Mouse (Mus musculus): Measurements from ENCODE around the gene Ifngr1. TPM values are rescaled to one million over a fixed set of nuclear protein-coding genes. Genes with fewer than 3 reads are reported as not detected.
"Not testable (repeated sequence)": the region's sequence is repeated elsewhere in the genome, so short reads cannot be mapped to it uniquely, and the experiment has no call there.

The Ifngr1 gene
- polyA plus RNA-seq, 1 experiment from 2014 or later: 34.3 TPM

DNA sequence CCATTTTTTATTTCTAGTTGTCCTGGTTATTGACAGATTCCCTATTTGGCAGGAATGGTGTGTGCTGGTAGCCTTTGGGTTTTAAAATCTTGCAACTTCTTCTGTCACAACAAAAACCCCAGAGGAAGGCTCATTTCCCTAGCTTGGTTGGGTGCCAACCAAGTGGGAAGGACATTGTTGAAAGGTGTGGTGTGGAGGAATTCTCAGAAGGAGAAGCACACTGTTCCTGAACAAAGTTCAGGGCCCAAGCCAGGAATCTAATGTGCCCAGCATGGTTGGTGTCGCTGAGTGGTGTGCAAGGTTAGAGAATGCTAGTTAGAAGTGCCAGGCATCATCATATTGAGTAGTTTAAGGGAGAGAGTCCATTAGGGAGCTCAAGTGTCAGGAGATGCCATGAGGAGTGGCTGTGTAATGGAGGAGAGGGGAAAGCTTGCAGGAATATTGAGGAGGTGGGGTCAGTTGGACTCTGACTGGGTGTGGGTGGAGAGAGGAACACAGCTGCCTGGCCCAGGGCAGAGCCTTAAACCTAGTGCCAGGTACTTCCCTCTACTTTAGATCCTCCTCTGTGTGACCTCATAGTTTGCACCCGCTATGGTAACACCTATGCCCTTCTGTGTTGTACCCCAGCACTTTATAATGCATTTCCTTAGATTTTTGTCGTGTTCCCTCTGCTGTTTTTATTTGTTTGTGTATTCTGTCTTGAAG is 2.6 kb downstream of the Ifngr1 start:
- H3K4me2 ChIP-seq: no peak overlapping the region
- H3K9ac ChIP-seq (ENCODE audit: low read length): no peak overlapping the region
- H3K36me3 ChIP-seq (ENCODE audit: control insufficient read depth, insufficient read depth, low read length): no peaks in the 10 kb centered on the region
- no peak for DNase-seq (ENCODE audit: low spot score, missing footprints)
- no peak overlapping the region for H3K4me3 ChIP-seq (ENCODE audit: low read depth, low read length)
- no peaks in the 10 kb centered on the region for H3K9me3 ChIP-seq (ENCODE audit: control insufficient read depth, low read length)
- H3K4me1 ChIP-seq (ENCODE audit: control insufficient read depth, insufficient read depth, low read length): peaks cover 6% of the 10 kb centered on the region
- no peak for ATAC-seq (ENCODE audit: low FRiP score)
- H3K27ac ChIP-seq (ENCODE audit: low read depth, low read length): no peak overlapping the region
- 88% methylated on average over 3 of the region's 3 CpGs for WGBS
- peaks cover 2% of the 10 kb centered on the region for H3K27me3 ChIP-seq (ENCODE audit: control insufficient read depth, insufficient read depth, low read length)

DNA sequence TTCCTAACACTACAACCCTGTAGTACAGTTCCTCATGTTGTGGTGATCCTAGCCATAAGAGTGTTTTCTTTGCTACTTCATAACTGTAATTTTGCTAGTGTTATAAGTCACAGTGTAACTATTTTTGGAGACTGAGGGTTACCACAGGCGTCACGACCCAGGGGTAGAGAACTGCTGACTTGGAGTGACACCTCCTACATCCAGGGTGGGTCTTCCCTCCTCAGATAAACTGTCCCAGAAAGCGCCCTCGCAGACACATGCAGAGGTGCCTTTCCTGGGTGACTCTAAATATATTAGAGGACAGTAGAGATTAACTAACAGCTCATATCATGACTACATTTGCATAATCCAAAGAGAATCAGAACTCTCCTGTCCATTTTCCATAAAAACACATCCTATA is 5.1 kb downstream of the Ifngr1 start:
- H3K9me3 ChIP-seq (ENCODE audit: control insufficient read depth, low read length): peaks cover 3% of the 10 kb centered on the region; the same call in 1 of the 2 replicates
- ATAC-seq (ENCODE audit: low FRiP score) (no peak), DNase-seq (ENCODE audit: low spot score, missing footprints) (no peak)
- no peak overlapping the region for H3K9ac ChIP-seq (ENCODE audit: low read length)
- H3K4me2 ChIP-seq: no peak overlapping the region
- H3K27ac ChIP-seq (ENCODE audit: low read depth, low read length): no peak overlapping the region
- H3K36me3 ChIP-seq (ENCODE audit: control insufficient read depth, insufficient read depth, low read length): peaks cover 4% of the 10 kb centered on the region; the same call in 1 of the 2 replicates
- H3K4me3 ChIP-seq (ENCODE audit: low read depth, low read length): no peak overlapping the region
- 87% methylated on average over 4 of the region's 4 CpGs for WGBS
- no peaks in the 10 kb centered on the region; the same call in 1 of the 2 replicates for H3K27me3 ChIP-seq (ENCODE audit: control insufficient read depth, insufficient read depth, low read length)
- peaks cover 6% of the 10 kb centered on the region for H3K4me1 ChIP-seq (ENCODE audit: control insufficient read depth, insufficient read depth, low read length)

- Histone ChIP-seq H3K4me3 (ENCODE audit: low read depth, low read length) (no peak overlapping the region), H3K27me3 (ENCODE audit: control insufficient read depth, insufficient read depth, low read length) (no peaks in the 10 kb centered on the region; the same call in 1 of the 2 replicates), H3K4me1 (ENCODE audit: control insufficient read depth, insufficient read depth, low read length) (peaks cover 4% of the 10 kb centered on the region; the same call in 1 of the 2 replicates), H3K36me3 (ENCODE audit: control insufficient read depth, insufficient read depth, low read length) (peaks cover 5% of the 10 kb centered on the region; the same call in 1 of the 2 replicates), H3K4me2 (no peak overlapping the region), H3K9ac (ENCODE audit: low read length) (no peak overlapping the region), H3K27ac (ENCODE audit: low read depth, low read length) (no peak overlapping the region), H3K9me3 (ENCODE audit: control insufficient read depth, low read length) (peaks cover 3% of the 10 kb centered on the region; the same call in 1 of the 2 replicates)
- ATAC-seq (ENCODE audit: low FRiP score): no peak
- DNase-seq (ENCODE audit: low spot score, missing footprints): peak; percentile 57
- WGBS: 90% methylated on average over 11 of the region's 11 CpGs
Observed at GRCm38 (mm10) chr10:19598091-19598490, 6.3 kb downstream of the Ifngr1 start.

- DNase-seq (ENCODE audit: low spot score, missing footprints) (peak; percentile 82), ATAC-seq (ENCODE audit: low FRiP score) (peak; percentile 57; the same call in 1 of the 2 replicates)
- H3K27me3 ChIP-seq (ENCODE audit: control insufficient read depth, insufficient read depth, low read length): no peaks in the 10 kb centered on the region
- no peak overlapping the region for H3K4me3 ChIP-seq (ENCODE audit: low read depth, low read length)
- H3K9me3 ChIP-seq (ENCODE audit: control insufficient read depth, low read length): peaks cover 3% of the 10 kb centered on the region; the same call in 1 of the 2 replicates
- H3K27ac ChIP-seq (ENCODE audit: low read depth, low read length): no peak overlapping the region
- H3K4me1 ChIP-seq (ENCODE audit: control insufficient read depth, insufficient read depth, low read length): peaks cover 4% of the 10 kb centered on the region; the same call in 1 of the 2 replicates
- H3K36me3 ChIP-seq (ENCODE audit: control insufficient read depth, insufficient read depth, low read length): peaks cover 5% of the 10 kb centered on the region; the same call in 1 of the 2 replicates
- no peak overlapping the region for H3K4me2 ChIP-seq
- WGBS: 76% methylated on average over 6 of the region's 6 CpGs
- H3K9ac ChIP-seq (ENCODE audit: low read length): no peak overlapping the region
Observed at GRCm38 (mm10) chr10:19599331-19600092, 7.8 kb downstream of the Ifngr1 start.

GRCm38 (mm10) chr10:19600093-19600420 is 8.3 kb downstream of the Ifngr1 start:
- Histone ChIP-seq H3K9me3 (ENCODE audit: control insufficient read depth, low read length) (peaks cover 3% of the 10 kb centered on the region; the same call in 1 of the 2 replicates), H3K4me1 (ENCODE audit: control insufficient read depth, insufficient read depth, low read length) (peaks cover 4% of the 10 kb centered on the region; the same call in 1 of the 2 replicates), H3K4me3 (ENCODE audit: low read depth, low read length) (no peak overlapping the region), H3K27ac (ENCODE audit: low read depth, low read length) (no peak overlapping the region), H3K36me3 (ENCODE audit: control insufficient read depth, insufficient read depth, low read length) (peaks cover 5% of the 10 kb centered on the region; the same call in 1 of the 2 replicates), H3K9ac (ENCODE audit: low read length) (no peak overlapping the region), H3K4me2 (no peak overlapping the region), H3K27me3 (ENCODE audit: control insufficient read depth, insufficient read depth, low read length) (no peaks in the 10 kb centered on the region)
- ATAC-seq (ENCODE audit: low FRiP score) (no peak), DNase-seq (ENCODE audit: low spot score, missing footprints) (no peak)
- 74% methylated on average over 3 of the region's 3 CpGs for WGBS

GRCm38 (mm10) chr10:19601502-19601901 is 9.8 kb downstream of the Ifngr1 start:
- H3K9me3 ChIP-seq (ENCODE audit: control insufficient read depth, low read length); H3K36me3 ChIP-seq (ENCODE audit: control insufficient read depth, insufficient read depth, low read length); DNase-seq (ENCODE audit: low spot score, missing footprints); ATAC-seq (ENCODE audit: low FRiP score); H3K4me3 ChIP-seq (ENCODE audit: low read depth, low read length); H3K9ac ChIP-seq (ENCODE audit: low read length); H3K27me3 ChIP-seq (ENCODE audit: control insufficient read depth, insufficient read depth, low read length); H3K4me1 ChIP-seq (ENCODE audit: control insufficient read depth, insufficient read depth, low read length); H3K27ac ChIP-seq (ENCODE audit: low read depth, low read length); H3K4me2 ChIP-seq: not testable (repeated sequence)
- 15% methylated on average over 1 of the region's 1 CpGs for WGBS

- ATAC-seq (ENCODE audit: low FRiP score): no peak
Observed at GRCm38 (mm10) chr10:19603231-19603630, 11.5 kb downstream of the Ifngr1 start.

DNA sequence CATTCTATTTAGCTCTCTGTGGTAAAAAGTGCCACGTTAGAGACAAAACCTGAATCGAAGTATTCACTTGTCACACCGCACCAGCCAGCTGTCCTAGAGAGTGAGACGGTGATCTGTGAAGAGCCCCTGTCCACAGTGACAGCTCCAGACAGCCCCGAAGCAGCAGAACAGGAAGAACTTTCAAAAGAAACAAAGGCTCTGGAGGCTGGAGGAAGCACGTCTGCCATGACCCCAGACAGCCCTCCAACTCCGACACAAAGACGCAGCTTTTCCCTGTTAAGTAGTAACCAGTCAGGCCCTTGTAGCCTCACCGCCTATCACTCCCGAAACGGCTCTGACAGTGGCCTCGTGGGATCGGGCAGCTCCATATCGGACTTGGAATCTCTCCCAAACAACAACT is 17.4 kb downstream of the Ifngr1 start:
- Histone ChIP-seq H3K27me3 (ENCODE audit: control insufficient read depth, insufficient read depth, low read length) (no peaks in the 10 kb centered on the region), H3K36me3 (ENCODE audit: control insufficient read depth, insufficient read depth, low read length) (peaks cover 2% of the 10 kb centered on the region; the same call in 1 of the 2 replicates), H3K4me3 (ENCODE audit: low read depth, low read length) (no peak overlapping the region), H3K9ac (ENCODE audit: low read length) (no peak overlapping the region), H3K4me2 (no peak overlapping the region), H3K9me3 (ENCODE audit: control insufficient read depth, low read length) (no peaks in the 10 kb centered on the region), H3K27ac (ENCODE audit: low read depth, low read length) (no peak overlapping the region), H3K4me1 (ENCODE audit: control insufficient read depth, insufficient read depth, low read length) (peaks cover 6% of the 10 kb centered on the region)
- ATAC-seq (ENCODE audit: low FRiP score) (peak; percentile 66), DNase-seq (ENCODE audit: low spot score, missing footprints) (no peak)
- WGBS: 50% methylated on average over 14 of the region's 14 CpGs

More at GRCm38 (mm10) chr10:19603231-19603630, 11.5 kb downstream of the Ifngr1 start:
- DNase-seq (ENCODE audit: low spot score, missing footprints): no peak
- Histone ChIP-seq H3K9me3 (ENCODE audit: control insufficient read depth, low read length) (peaks cover 3% of the 10 kb centered on the region; the same call in 1 of the 2 replicates), H3K9ac (ENCODE audit: low read length) (no peak overlapping the region), H3K4me2 (no peak overlapping the region), H3K4me3 (ENCODE audit: low read depth, low read length) (no peak overlapping the region), H3K27me3 (ENCODE audit: control insufficient read depth, insufficient read depth, low read length) (no peaks in the 10 kb centered on the region), H3K4me1 (ENCODE audit: control insufficient read depth, insufficient read depth, low read length) (peaks cover 4% of the 10 kb centered on the region; the same call in 1 of the 2 replicates), H3K36me3 (ENCODE audit: control insufficient read depth, insufficient read depth, low read length) (peaks cover 5% of the 10 kb centered on the region; the same call in 1 of the 2 replicates), H3K27ac (ENCODE audit: low read depth, low read length) (no peak overlapping the region)
- WGBS: 93% methylated on average over 6 of the region's 6 CpGs

- H3K27ac ChIP-seq (ENCODE audit: low read depth, low read length): no peak overlapping the region
- no peaks in the 10 kb centered on the region for H3K9me3 ChIP-seq (ENCODE audit: control insufficient read depth, low read length)
- H3K4me1 ChIP-seq (ENCODE audit: control insufficient read depth, insufficient read depth, low read length): peaks cover 6% of the 10 kb centered on the region
- H3K36me3 ChIP-seq (ENCODE audit: control insufficient read depth, insufficient read depth, low read length): peaks cover 2% of the 10 kb centered on the region; the same call in 1 of the 2 replicates
- ATAC-seq (ENCODE audit: low FRiP score) (no peak), DNase-seq (ENCODE audit: low spot score, missing footprints) (no peak)
- no peak overlapping the region for H3K4me2 ChIP-seq
- WGBS: 50% methylated on average over 2 of the region's 2 CpGs
- H3K9ac ChIP-seq (ENCODE audit: low read length): no peak overlapping the region
- no peaks in the 10 kb centered on the region for H3K27me3 ChIP-seq (ENCODE audit: control insufficient read depth, insufficient read depth, low read length)
- H3K4me3 ChIP-seq (ENCODE audit: low read depth, low read length): no peak overlapping the region
Observed at GRCm38 (mm10) chr10:19611616-19612015, 19.9 kb downstream of the Ifngr1 start.
